Mouse (Mus musculus): ENCODE results near the gene Cdsn. TPM values are rescaled to one million over a fixed set of nuclear protein-coding genes. Genes with fewer than 3 reads are reported as not detected.

Cdsn gene
- polyA plus RNA-seq, 1 experiment from 2014 or later, result 0.11 TPM

GRCm38 (mm10) chr17:35570836-35571235 is 18.9 kb downstream of the Cdsn start:
- no peak overlapping the region for H3K4me2 ChIP-seq (ENCODE audit: low read length)
- no peak for DNase-seq
- H3K27me3 ChIP-seq (ENCODE audit: control insufficient read depth, insufficient read depth, low read length), result peaks cover 9% of the 10 kb centered on the region
- H3K9me3 ChIP-seq (ENCODE audit: control insufficient read depth, low read length), result no peaks in the 10 kb centered on the region
- H3K36me3 ChIP-seq (ENCODE audit: control insufficient read depth, insufficient read depth, low read length), result no peaks in the 10 kb centered on the region
- H3K27ac ChIP-seq (replicated peaks; ENCODE audit: low read depth, low read length), result no peak overlapping the region
- 75% methylated on average over 14 of the region's 14 CpGs for WGBS
- ATAC-seq (ENCODE audit: low FRiP score, low TSS enrichment), result no peak
- H3K4me1 ChIP-seq (ENCODE audit: control insufficient read depth, insufficient read depth, low read length), result peaks cover 5% of the 10 kb centered on the region
- H3K4me3 ChIP-seq (replicated peaks; ENCODE audit: low read depth, low read length), result no peak overlapping the region
- no peak overlapping the region for H3K9ac ChIP-seq (replicated peaks; ENCODE audit: low read length)

DNA sequence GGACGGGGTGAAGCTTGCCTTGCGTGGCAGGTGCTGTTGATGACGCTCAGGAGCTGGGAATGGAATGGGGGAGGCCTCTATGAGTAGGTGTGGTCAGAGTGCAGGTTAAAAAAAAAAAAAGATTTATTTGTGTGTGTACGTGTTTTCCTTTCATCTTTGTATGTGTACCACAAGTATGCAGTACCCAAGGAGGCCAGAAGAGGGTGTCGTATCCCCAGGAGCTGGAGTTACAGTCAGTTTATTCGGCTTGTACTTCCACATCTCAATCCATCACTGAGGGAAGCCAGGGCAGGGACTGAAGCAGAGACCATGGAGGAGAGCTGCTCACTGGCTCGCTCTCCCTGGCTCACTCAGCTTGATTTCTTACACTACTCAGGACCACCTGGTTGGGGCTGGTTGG is 19.5 kb downstream of the Cdsn start:
- Histone ChIP-seq H3K9me3 (ENCODE audit: control insufficient read depth, low read length) (no peaks in the 10 kb centered on the region), H3K27me3 (ENCODE audit: control insufficient read depth, insufficient read depth, low read length) (peaks cover 9% of the 10 kb centered on the region), H3K4me3 (replicated peaks; ENCODE audit: low read depth, low read length) (no peak overlapping the region), H3K36me3 (ENCODE audit: control insufficient read depth, insufficient read depth, low read length) (no peaks in the 10 kb centered on the region), H3K4me1 (ENCODE audit: control insufficient read depth, insufficient read depth, low read length) (peaks cover 5% of the 10 kb centered on the region), H3K9ac (replicated peaks; ENCODE audit: low read length) (no peak overlapping the region), H3K4me2 (ENCODE audit: low read length) (no peak overlapping the region), H3K27ac (replicated peaks; ENCODE audit: low read depth, low read length) (no peak overlapping the region)
- ATAC-seq (ENCODE audit: low FRiP score, low TSS enrichment) (no peak), DNase-seq (no peak)
- 95% methylated on average over 7 of the region's 7 CpGs for WGBS

DNA sequence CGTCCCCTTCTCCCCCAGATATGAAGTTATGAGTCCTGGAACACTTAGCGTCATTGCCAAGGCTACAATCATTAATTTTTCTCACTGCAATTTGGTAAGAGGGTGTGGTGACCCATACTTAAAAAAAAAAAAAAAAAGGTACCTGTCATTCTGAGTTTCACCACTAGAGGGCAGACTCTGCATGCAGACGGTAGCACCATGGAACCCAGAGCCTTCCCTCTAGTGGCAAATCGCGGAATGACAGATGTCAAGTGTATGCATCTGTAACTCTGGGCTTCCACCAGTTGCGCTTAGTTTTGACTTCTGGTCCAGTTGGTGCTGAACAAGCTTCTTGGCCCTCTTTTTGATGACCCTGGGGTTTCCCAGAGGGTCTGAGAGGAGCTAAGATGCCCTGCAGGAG is 26.3 kb downstream of the Cdsn start:
- no peaks in the 10 kb centered on the region for H3K9me3 ChIP-seq (ENCODE audit: control insufficient read depth, low read length)
- H3K27me3 ChIP-seq (ENCODE audit: control insufficient read depth, insufficient read depth, low read length), result no peaks in the 10 kb centered on the region
- no peak overlapping the region for H3K9ac ChIP-seq (replicated peaks; ENCODE audit: low read length)
- no peak overlapping the region for H3K27ac ChIP-seq (replicated peaks; ENCODE audit: low read depth, low read length)
- WGBS, result 21% methylated on average over 6 of the region's 6 CpGs
- no peaks in the 10 kb centered on the region for H3K36me3 ChIP-seq (ENCODE audit: control insufficient read depth, insufficient read depth, low read length)
- no peaks in the 10 kb centered on the region for H3K4me1 ChIP-seq (ENCODE audit: control insufficient read depth, insufficient read depth, low read length)
- H3K4me2 ChIP-seq (ENCODE audit: low read length), result no peak overlapping the region
- DNase-seq (peak; percentile 86), ATAC-seq (ENCODE audit: low FRiP score, low TSS enrichment) (no peak)
- no peak overlapping the region for H3K4me3 ChIP-seq (replicated peaks; ENCODE audit: low read depth, low read length)

- H3K4me1 ChIP-seq (ENCODE audit: control insufficient read depth, insufficient read depth, low read length), result no peaks in the 10 kb centered on the region
- H3K4me2 ChIP-seq (ENCODE audit: low read length), result no peak overlapping the region
- H3K27ac ChIP-seq (replicated peaks; ENCODE audit: low read depth, low read length), result no peak overlapping the region
- no peak for ATAC-seq (ENCODE audit: low FRiP score, low TSS enrichment)
- peak; percentile 16 for DNase-seq
- H3K36me3 ChIP-seq (ENCODE audit: control insufficient read depth, insufficient read depth, low read length), result no peaks in the 10 kb centered on the region
- no peak overlapping the region for H3K9ac ChIP-seq (replicated peaks; ENCODE audit: low read length)
- H3K4me3 ChIP-seq (replicated peaks; ENCODE audit: low read depth, low read length), result no peak overlapping the region
- 97% methylated on average over 1 of the region's 1 CpGs for WGBS
- no peaks in the 10 kb centered on the region for H3K27me3 ChIP-seq (ENCODE audit: control insufficient read depth, insufficient read depth, low read length)
- H3K9me3 ChIP-seq (ENCODE audit: control insufficient read depth, low read length), result no peaks in the 10 kb centered on the region
Measured at GRCm38 (mm10) chr17:35582900-35583299, 31.0 kb downstream of the Cdsn start.

- no peak; the same call in 1 of the 2 replicates for ATAC-seq (ENCODE audit: low FRiP score, low TSS enrichment)
- Histone ChIP-seq H3K4me3 (replicated peaks; ENCODE audit: low read depth, low read length) (no peak overlapping the region), H3K9me3 (ENCODE audit: control insufficient read depth, low read length) (no peaks in the 10 kb centered on the region), H3K36me3 (ENCODE audit: control insufficient read depth, insufficient read depth, low read length) (no peaks in the 10 kb centered on the region), H3K27me3 (ENCODE audit: control insufficient read depth, insufficient read depth, low read length) (no peaks in the 10 kb centered on the region), H3K4me1 (ENCODE audit: control insufficient read depth, insufficient read depth, low read length) (no peaks in the 10 kb centered on the region), H3K9ac (replicated peaks; ENCODE audit: low read length) (no peak overlapping the region), H3K27ac (replicated peaks; ENCODE audit: low read depth, low read length) (no peak overlapping the region), H3K4me2 (ENCODE audit: low read length) (peak overlapping the region; percentile 42)
- DNase-seq, result peak; percentile 95
- 15% methylated on average over 16 of the region's 16 CpGs for WGBS
Measured at GRCm38 (mm10) chr17:35584330-35584937, 32.5 kb downstream of the Cdsn start.

- H3K9ac ChIP-seq (replicated peaks; ENCODE audit: low read length), result no peak overlapping the region
- 88% methylated on average over 1 of the region's 1 CpGs for WGBS
- no peak overlapping the region for H3K4me2 ChIP-seq (ENCODE audit: low read length)
- H3K36me3 ChIP-seq (ENCODE audit: control insufficient read depth, insufficient read depth, low read length), result no peaks in the 10 kb centered on the region
- H3K4me3 ChIP-seq (replicated peaks; ENCODE audit: low read depth, low read length), result no peak overlapping the region
- no peak overlapping the region for H3K27ac ChIP-seq (replicated peaks; ENCODE audit: low read depth, low read length)
- H3K9me3 ChIP-seq (ENCODE audit: control insufficient read depth, low read length), result no peaks in the 10 kb centered on the region
- H3K27me3 ChIP-seq (ENCODE audit: control insufficient read depth, insufficient read depth, low read length), result no peaks in the 10 kb centered on the region
- ATAC-seq (ENCODE audit: low FRiP score, low TSS enrichment) (no peak), DNase-seq (no peak)
- H3K4me1 ChIP-seq (ENCODE audit: control insufficient read depth, insufficient read depth, low read length), result no peaks in the 10 kb centered on the region
Measured at GRCm38 (mm10) chr17:35587291-35587690, 35.4 kb downstream of the Cdsn start.

GRCm38 (mm10) chr17:35588387-35588786 is 36.5 kb downstream of the Cdsn start:
- no peak for ATAC-seq (ENCODE audit: low FRiP score, low TSS enrichment)

DNA sequence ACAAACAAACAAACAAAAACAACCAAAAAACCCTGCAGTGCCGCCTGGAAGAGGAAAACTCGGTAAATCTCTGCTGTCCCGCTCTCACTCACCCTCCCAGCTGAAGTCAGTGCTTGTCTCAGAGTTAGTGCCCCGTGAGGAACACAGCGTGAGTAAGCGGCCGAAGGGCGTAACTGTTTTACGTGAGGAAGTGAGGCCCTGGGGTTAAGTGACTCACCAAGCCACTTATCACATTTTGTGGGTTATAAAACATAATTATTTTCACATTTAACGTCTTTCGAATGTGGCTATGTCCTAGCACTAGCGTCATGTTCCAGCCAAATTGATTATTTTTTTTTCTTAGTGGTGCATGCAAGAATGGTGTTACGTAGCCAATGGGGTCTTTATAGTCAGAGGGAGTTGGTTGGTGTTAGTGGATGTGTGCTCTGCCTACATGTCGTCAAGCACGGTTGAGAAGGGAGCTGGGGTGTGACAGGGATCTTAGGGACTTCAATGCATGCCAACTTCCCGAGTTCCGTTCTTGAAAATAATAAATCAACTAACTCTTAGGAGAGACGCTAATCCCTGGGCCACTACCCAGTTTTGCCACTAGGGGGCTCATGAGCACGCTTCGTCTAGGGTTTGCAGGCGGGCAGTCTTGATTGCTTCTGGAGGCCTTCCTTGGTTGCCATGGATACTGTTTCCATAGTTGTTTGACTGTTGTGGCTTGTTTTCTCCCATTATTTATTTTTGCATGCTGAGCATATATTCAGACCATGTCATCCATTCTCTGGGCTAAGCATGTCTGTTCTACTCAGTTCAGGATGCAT is 38.7 kb downstream of the Cdsn start:
- H3K4me2 ChIP-seq (ENCODE audit: low read length), result no peak overlapping the region
- 53% methylated on average over 21 of the region's 21 CpGs for WGBS
- peak; percentile 60 for ATAC-seq (ENCODE audit: low FRiP score, low TSS enrichment)

More at GRCm38 (mm10) chr17:35588387-35588786, 36.5 kb downstream of the Cdsn start:
- no peaks in the 10 kb centered on the region for H3K4me1 ChIP-seq (ENCODE audit: control insufficient read depth, insufficient read depth, low read length)
- no peaks in the 10 kb centered on the region for H3K9me3 ChIP-seq (ENCODE audit: control insufficient read depth, low read length)
- no peak overlapping the region for H3K27ac ChIP-seq (replicated peaks; ENCODE audit: low read depth, low read length)
- peak; percentile 39 for DNase-seq
- H3K9ac ChIP-seq (replicated peaks; ENCODE audit: low read length), result no peak overlapping the region
- no peaks in the 10 kb centered on the region for H3K27me3 ChIP-seq (ENCODE audit: control insufficient read depth, insufficient read depth, low read length)
- WGBS, result 5% methylated on average over 4 of the region's 4 CpGs
- H3K36me3 ChIP-seq (ENCODE audit: control insufficient read depth, insufficient read depth, low read length), result no peaks in the 10 kb centered on the region
- H3K4me3 ChIP-seq (replicated peaks; ENCODE audit: low read depth, low read length), result no peak overlapping the region
- no peak overlapping the region for H3K4me2 ChIP-seq (ENCODE audit: low read length)

GRCm38 (mm10) chr17:35591219-35591578 is 39.3 kb downstream of the Cdsn start:
- no peaks in the 10 kb centered on the region for H3K27me3 ChIP-seq (ENCODE audit: control insufficient read depth, insufficient read depth, low read length)
- no peak for DNase-seq
- 69% methylated on average over 7 of the region's 7 CpGs for WGBS
- H3K9me3 ChIP-seq (ENCODE audit: control insufficient read depth, low read length), result no peaks in the 10 kb centered on the region
- ATAC-seq (ENCODE audit: low FRiP score, low TSS enrichment), result 0 out of 2 replicates have a peak, but pooled peaks have one; percentile 6
- no peaks in the 10 kb centered on the region for H3K36me3 ChIP-seq (ENCODE audit: control insufficient read depth, insufficient read depth, low read length)
- 0 out of 2 replicates have a peak overlapping the region, but pooled peaks have one; percentile 52 for H3K27ac ChIP-seq (replicated peaks; ENCODE audit: low read depth, low read length)
- H3K9ac ChIP-seq (replicated peaks; ENCODE audit: low read length), result no peak overlapping the region
- H3K4me1 ChIP-seq (ENCODE audit: control insufficient read depth, insufficient read depth, low read length), result no peaks in the 10 kb centered on the region
- no peak overlapping the region for H3K4me2 ChIP-seq (ENCODE audit: low read length)
- no peak overlapping the region for H3K4me3 ChIP-seq (replicated peaks; ENCODE audit: low read depth, low read length)

More for the DNA sequence above, 38.7 kb downstream of the Cdsn start:
- DNase-seq, result peak; percentile 93
- Histone ChIP-seq H3K9me3 (ENCODE audit: control insufficient read depth, low read length) (no peaks in the 10 kb centered on the region), H3K36me3 (ENCODE audit: control insufficient read depth, insufficient read depth, low read length) (no peaks in the 10 kb centered on the region), H3K4me3 (replicated peaks; ENCODE audit: low read depth, low read length) (no peak overlapping the region), H3K27me3 (ENCODE audit: control insufficient read depth, insufficient read depth, low read length) (no peaks in the 10 kb centered on the region), H3K27ac (replicated peaks; ENCODE audit: low read depth, low read length) (0 out of 2 replicates have a peak overlapping the region, but pooled peaks have one; percentile 52), H3K4me1 (ENCODE audit: control insufficient read depth, insufficient read depth, low read length) (no peaks in the 10 kb centered on the region), H3K9ac (replicated peaks; ENCODE audit: low read length) (no peak overlapping the region)
